Mouse (Mus musculus) frontal cortex, postnatal 36 days (tissue): ENCODE measurements around the gene Rpl27a.

Source experiments
- DNase-seq, 2 experiments: peaks; one replicate each; pipeline ENCODE4 v3.0.0; 2022; ENCODE audit warnings: low spot score in 2 of 2

Gene Rpl27a

GRCm38 (mm10) chr7:109518838-109519696 is at the start of gene Rpl27a:
Gene Rpl27a (plus strand): TSS chr7:109519147.
- DNase-seq: peak; percentile 98 to 99

- no peak for DNase-seq
Observed at GRCm38 (mm10) chr7:109470700-109471099, 48.2 kb upstream of the Rpl27a start.

GRCm38 (mm10) chr7:109477926-109478325 is 41.0 kb upstream of the Rpl27a start:
- DNase-seq: no peak

GRCm38 (mm10) chr7:109480765-109481197 is 38.2 kb upstream of the Rpl27a start:
- DNase-seq: peak in 1 of 2 experiments; percentile 9

GRCm38 (mm10) chr7:109484221-109484620 is 34.7 kb upstream of the Rpl27a start:
- no peak for DNase-seq

- DNase-seq: peak; percentile 29 to 44
Observed at GRCm38 (mm10) chr7:109492616-109493318, 26.2 kb upstream of the Rpl27a start.

GRCm38 (mm10) chr7:109493319-109494316 is 25.3 kb upstream of the Rpl27a start:
- peak; percentile 57 to 71 for DNase-seq

GRCm38 (mm10) chr7:109497507-109497906 is 21.4 kb upstream of the Rpl27a start:
- DNase-seq: no peak

- no peak for DNase-seq
Observed at GRCm38 (mm10) chr7:109507119-109507518, 11.8 kb upstream of the Rpl27a start.

- DNase-seq: no peak
Observed at GRCm38 (mm10) chr7:109507572-109507971, 11.4 kb upstream of the Rpl27a start.

GRCm38 (mm10) chr7:109508034-109508433 is 10.9 kb upstream of the Rpl27a start, which contains the start of gene Trim66:
Gene Trim66 (minus strand): TSS chr7:109508134.
- DNase-seq: no peak

GRCm38 (mm10) chr7:109510799-109511198 is 8.1 kb upstream of the Rpl27a start:
- DNase-seq: no peak

- DNase-seq: no peak
Observed at GRCm38 (mm10) chr7:109511838-109512237, 7.1 kb upstream of the Rpl27a start.

- no peak for DNase-seq
Observed at GRCm38 (mm10) chr7:109516500-109516899, 2.4 kb upstream of the Rpl27a start.

- DNase-seq: no peak
Observed at GRCm38 (mm10) chr7:109518036-109518681, 788 bp upstream of the Rpl27a start.

- no peak for DNase-seq
Observed at GRCm38 (mm10) chr7:109519936-109520335, 989 bp downstream of the Rpl27a start.

- DNase-seq: no peak
Observed at GRCm38 (mm10) chr7:109522084-109522483, 3.1 kb downstream of the Rpl27a start.

GRCm38 (mm10) chr7:109523304-109523703 is 4.4 kb downstream of the Rpl27a start:
- no peak for DNase-seq

GRCm38 (mm10) chr7:109523741-109524441 is 4.9 kb downstream of the Rpl27a start:
- no peak for DNase-seq

GRCm38 (mm10) chr7:109524442-109524744 is 5.4 kb downstream of the Rpl27a start:
- DNase-seq: no peak

- DNase-seq: no peak
Observed at GRCm38 (mm10) chr7:109524763-109525162, 5.8 kb downstream of the Rpl27a start.
